Mouse (Mus musculus): ENCODE results near the gene Acaa1b.

Acaa1b gene

GRCm38 (mm10) chr9:119144696-119145095 lies 12.2 kb downstream of the Acaa1b start:
- DNase-seq (ENCODE audit: low read depth, low spot score): no peak

GRCm38 (mm10) chr9:119143372-119143771 lies 13.5 kb downstream of the Acaa1b start:
- no peak for DNase-seq (ENCODE audit: low read depth, low spot score)

GRCm38 (mm10) chr9:119142066-119142465 lies 14.8 kb downstream of the Acaa1b start:
- no peak for DNase-seq (ENCODE audit: low read depth, low spot score)

GRCm38 (mm10) chr9:119138836-119139235 lies 18.1 kb downstream of the Acaa1b start:
- no peak for DNase-seq (ENCODE audit: low read depth, low spot score)

GRCm38 (mm10) chr9:119130692-119131091 lies 26.2 kb downstream of the Acaa1b start:
- DNase-seq (ENCODE audit: low read depth, low spot score): no peak

- DNase-seq (ENCODE audit: low read depth, low spot score): no peak
Measured at GRCm38 (mm10) chr9:119128436-119129181, 28.3 kb downstream of the Acaa1b start.

- DNase-seq (ENCODE audit: low read depth, low spot score): no peak
Measured at GRCm38 (mm10) chr9:119122596-119123369, 34.1 kb downstream of the Acaa1b start.

GRCm38 (mm10) chr9:119120168-119120560 lies 36.7 kb downstream of the Acaa1b start:
- no peak for DNase-seq (ENCODE audit: low read depth, low spot score)

GRCm38 (mm10) chr9:119119409-119120167 lies 37.3 kb downstream of the Acaa1b start:
- DNase-seq (ENCODE audit: low read depth, low spot score): no peak

GRCm38 (mm10) chr9:119114911-119115310 lies 42.0 kb downstream of the Acaa1b start:
- DNase-seq (ENCODE audit: low read depth, low spot score): no peak

GRCm38 (mm10) chr9:119110640-119111039 lies 46.3 kb downstream of the Acaa1b start:
- DNase-seq (ENCODE audit: low read depth, low spot score): no peak

- DNase-seq (ENCODE audit: low read depth, low spot score): no peak
Measured at GRCm38 (mm10) chr9:119109685-119110353, 47.1 kb downstream of the Acaa1b start.

GRCm38 (mm10) chr9:119107566-119107965 lies 49.3 kb downstream of the Acaa1b start:
- DNase-seq (ENCODE audit: low read depth, low spot score): no peak

GRCm38 (mm10) chr9:119102783-119103113 lies 54.1 kb downstream of the Acaa1b start:
- DNase-seq (ENCODE audit: low read depth, low spot score): no peak

- peak; percentile 91 for DNase-seq (ENCODE audit: low read depth, low spot score)
Measured at GRCm38 (mm10) chr9:119101992-119102782, 54.7 kb downstream of the Acaa1b start, which contains the start of gene Dlec1. Gene Dlec1 (plus strand): TSS chr9:119102478.

GRCm38 (mm10) chr9:119100177-119100898 lies 56.6 kb downstream of the Acaa1b start:
- no peak for DNase-seq (ENCODE audit: low read depth, low spot score)
